Mouse (Mus musculus) MEL-GATA-1-ER (cell line): ENCODE measurements around the gene Gm17571.

Source experiments
- DNase-seq: peaks from one replicate; pipeline ENCODE4 v3.0.0-alpha.2; 2012; ENCODE audit warnings: low read depth; ENCODE audit errors: extremely low read depth

Gm17571 gene

DNA sequence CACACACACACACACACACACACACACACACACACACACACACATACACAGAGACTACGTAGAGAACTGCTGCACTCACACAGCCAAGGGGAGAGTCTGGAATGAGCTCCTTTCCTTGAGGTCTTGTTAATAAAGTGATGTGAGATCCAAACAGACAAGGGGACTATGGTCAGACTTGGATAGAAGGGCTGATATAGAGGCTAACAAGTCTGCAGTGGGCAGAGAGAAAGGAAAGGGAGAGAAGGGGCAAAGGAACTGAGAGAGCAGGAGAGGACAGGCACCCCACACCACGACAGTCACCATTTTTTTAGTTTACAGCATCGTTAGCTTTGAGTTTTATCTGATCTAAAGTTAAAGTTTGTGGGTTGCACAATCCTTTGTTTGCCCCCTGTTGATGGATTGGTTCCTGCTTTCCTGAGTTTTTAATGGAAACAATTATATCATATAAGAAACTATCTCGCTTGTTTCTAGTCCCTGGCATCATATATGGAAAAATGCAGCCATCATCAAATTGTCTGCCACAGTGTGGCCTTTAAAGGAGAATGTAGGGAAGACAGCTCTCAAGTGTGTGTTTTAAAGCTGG is at the start of gene Gm17571:
Gm17571 (minus strand) TSS at position 51 of the 583 bp plus-strand sequence.
- no peak for DNase-seq

- no peak for DNase-seq
Observed at GRCm38 (mm10) chr9:13495530-13495929, 49.0 kb upstream of the Gm17571 start.

GRCm38 (mm10) chr9:13493746-13494145 is 47.2 kb upstream of the Gm17571 start:
- DNase-seq = no peak

- no peak for DNase-seq
Observed at GRCm38 (mm10) chr9:13492807-13493206, 46.3 kb upstream of the Gm17571 start.

GRCm38 (mm10) chr9:13491854-13492620 is 45.5 kb upstream of the Gm17571 start:
- DNase-seq = no peak

DNA sequence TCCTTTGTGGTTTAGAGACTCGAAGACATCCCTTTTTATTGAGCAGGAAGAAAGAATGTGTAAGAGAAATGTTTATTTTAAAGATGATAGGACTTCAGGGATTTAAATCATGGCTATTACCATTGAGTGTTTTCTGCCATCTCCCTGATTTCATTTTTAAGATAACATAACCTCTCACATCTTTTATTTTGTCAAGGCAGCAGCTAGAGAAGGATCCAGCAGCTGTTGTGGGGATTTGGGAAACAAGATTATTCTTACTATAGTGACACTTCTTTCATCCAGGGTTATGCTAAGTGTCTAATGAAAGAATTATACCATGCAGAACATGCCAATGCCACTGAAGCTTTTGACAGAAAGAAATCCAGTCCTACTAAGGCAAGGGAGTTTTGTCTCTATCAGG is 44.6 kb upstream of the Gm17571 start:
- DNase-seq = no peak

GRCm38 (mm10) chr9:13485914-13486313 is 39.4 kb upstream of the Gm17571 start:
- no peak for DNase-seq

DNA sequence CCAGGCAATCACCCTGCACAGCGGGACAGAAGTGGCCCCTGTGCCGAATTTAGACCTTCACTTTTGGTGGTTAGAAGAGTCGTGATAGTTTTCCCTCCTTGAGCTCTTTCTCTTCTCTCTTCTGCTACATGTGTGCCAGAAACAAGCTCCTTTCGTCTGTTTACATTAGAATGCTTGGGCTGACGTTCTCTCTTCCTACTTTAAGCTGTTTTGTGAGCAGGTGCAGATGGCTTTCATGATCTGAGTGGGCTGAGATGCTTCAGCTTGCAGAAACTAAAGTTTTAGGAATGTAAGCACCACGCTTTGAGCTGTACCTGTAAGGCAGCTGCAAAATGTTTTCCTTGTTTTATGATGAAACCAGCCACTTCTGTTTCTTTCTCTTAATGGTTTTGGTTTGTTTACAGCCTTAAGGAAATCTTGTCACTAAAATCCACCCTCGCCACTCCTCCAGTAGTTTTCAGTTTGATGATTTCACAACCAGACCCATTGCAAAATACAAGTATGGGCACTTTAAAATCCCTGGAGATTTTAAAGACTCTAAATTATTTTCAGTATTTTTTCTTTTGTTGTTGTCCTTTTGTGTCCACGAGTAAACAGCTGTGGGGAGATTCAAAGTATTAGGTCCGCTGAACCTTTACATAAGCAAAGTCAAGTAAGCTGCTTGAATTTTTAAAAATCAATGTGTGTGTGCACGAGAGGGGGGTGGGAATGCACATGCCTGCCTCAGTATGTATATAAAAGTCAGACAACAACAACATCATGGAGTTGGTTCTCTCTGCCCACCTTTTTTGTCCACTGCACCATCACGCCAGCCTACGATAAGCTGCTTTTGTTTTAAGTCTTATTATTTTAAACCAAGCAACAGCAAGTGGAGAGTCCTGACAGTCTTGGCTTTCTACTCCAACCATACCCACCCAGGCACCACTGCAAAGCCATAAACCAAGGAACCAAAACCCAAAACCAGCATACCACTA is 38.0 kb upstream of the Gm17571 start:
- DNase-seq = no peak

- no peak for DNase-seq
Observed at GRCm38 (mm10) chr9:13483199-13484068, 36.9 kb upstream of the Gm17571 start.

GRCm38 (mm10) chr9:13479275-13479674 is 32.7 kb upstream of the Gm17571 start:
- DNase-seq = no peak

DNA sequence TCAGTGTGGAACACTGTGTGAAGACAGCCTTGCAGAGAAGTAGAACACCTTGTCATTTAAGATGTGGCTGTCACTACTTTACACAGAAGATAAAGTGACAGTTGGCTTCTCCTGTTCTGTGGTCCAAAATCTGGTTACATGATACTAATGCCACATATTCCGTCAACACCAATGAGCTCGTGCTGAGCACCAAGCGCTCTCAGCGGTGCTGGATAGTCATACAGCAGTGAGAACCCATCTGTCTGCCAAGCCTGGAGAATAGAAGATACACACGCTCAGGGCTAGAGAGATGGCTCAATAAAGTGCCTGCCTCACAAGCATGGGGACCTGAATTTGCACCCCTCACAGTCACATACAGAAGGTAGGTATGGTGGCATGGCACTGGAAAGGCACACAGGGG is 28.4 kb upstream of the Gm17571 start:
- no peak for DNase-seq

- no peak for DNase-seq
Observed at GRCm38 (mm10) chr9:13470013-13470412, 23.5 kb upstream of the Gm17571 start.

- no peak for DNase-seq
Observed at GRCm38 (mm10) chr9:13468778-13469177, 22.2 kb upstream of the Gm17571 start.

DNA sequence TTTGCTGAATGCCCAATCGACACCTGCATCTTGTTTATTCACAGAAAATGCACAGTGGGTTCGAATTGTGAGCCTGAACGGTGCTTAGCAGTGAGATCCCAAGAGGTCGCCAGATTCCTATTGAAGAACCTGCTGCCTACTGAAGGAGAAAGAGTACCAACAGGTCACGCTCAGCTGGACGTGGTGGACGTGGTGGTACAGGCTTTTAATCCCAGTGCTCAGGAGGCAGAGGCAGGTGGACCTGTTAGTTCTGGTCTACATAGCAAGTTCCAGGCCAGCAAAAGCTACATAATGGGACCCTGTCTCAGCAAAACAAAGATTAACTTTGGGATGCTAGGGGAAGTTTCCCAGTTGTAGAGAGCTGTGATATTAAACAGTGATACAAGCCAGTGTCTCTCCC is 21.2 kb upstream of the Gm17571 start:
- DNase-seq = no peak

DNA sequence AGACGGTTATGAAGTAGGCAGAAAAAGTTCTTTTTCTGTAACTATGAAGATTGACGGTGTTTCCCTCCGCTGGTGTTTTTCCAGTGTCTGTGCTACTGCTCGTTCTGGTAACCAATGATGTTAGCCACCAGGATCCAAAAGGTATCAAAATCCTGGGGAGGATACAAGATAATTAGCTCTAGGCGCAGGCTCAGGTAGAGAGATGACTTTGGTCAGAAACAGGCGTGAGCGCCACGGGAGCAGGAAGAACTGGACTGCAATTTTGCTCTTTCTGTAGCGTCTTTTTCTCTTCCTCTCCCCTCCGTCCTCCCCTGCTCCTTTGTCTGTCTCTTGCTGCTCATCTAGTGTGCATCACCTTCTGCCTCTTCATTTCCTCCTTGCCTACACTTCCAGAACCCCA is 20.3 kb upstream of the Gm17571 start:
- no peak for DNase-seq

DNA sequence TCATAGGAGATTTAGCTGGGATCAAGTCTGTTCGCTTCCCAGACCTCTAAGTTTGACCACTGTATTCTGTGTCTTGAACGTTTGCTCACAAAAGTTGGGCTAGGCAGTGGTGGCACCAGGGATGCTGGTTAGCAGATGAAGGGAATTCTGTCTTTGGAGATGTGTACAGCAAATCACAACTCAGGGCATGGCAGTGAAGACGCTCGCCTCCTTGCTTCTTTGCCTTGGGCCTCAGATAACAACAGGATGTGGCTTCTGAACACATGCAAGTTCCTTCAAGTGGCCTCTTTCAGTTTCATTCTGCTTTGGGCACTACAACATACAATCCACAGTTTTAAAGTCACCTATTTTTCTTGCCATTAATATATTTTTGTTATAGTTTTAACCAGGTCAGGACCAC is 19.8 kb upstream of the Gm17571 start:
- no peak for DNase-seq

- no peak for DNase-seq
Observed at GRCm38 (mm10) chr9:13465358-13466020, 18.9 kb upstream of the Gm17571 start.

DNA sequence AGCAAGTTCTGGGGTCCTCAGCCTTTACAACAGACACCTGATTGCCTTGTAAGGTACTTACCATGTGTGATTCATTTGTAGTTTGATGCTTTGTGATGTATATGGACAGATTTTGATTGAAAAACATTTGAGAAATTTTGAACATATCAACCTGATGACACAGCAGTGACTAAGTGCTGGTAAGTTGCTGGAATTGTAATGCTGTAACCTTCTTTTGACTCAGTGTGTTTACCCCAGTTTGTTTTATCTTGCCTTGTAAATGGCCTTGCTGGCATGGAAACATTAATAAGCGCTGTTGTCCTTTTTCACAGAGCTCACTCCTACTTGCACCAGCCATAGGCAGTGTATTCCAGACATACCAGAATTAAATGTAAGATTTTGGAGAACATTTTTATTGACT is 14.4 kb upstream of the Gm17571 start:
- DNase-seq = no peak

DNA sequence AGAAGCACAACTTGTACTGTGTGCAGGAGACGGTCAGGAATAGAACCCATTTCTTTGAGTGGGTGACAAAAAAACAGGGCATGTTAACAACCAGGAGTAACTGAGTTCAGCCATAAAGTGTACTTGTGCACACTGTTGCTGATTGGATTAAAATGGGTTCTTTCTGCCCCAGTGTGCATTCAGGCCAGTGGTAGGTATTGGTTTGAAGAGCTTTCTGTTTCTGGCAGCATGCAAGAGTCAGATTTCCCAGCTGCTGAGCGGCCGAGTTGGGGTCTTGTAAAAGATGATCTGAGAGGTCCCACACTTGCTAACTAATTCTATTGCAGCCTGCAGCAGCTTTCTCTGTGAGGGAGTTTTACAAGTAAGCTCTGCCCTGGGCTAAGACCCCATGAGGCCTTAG is 13.5 kb upstream of the Gm17571 start:
- no peak for DNase-seq

DNA sequence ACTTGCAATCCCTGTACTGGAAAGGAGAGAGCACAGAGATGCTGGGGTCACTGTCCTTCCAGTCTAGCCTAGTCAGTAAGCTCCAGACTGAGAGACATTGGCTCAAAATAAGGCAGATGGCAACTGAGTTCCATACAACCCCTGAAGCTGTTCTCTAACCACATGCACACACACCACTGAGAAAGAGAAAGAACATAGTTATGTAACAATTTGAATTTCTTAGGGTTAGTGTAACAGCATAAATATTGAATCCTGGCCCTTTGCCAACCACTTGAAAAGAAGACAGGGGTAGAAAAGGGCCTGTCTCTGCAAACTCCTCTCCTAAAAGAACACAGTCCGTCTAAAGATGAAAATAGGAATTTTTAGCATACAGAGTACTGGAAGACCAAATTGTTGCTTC is 12.8 kb upstream of the Gm17571 start:
- DNase-seq = no peak

- DNase-seq = no peak
Observed at GRCm38 (mm10) chr9:13457774-13458173, 11.2 kb upstream of the Gm17571 start.
